Mouse (Mus musculus): ENCODE measurements around the gene Supt4a. TPM values are rescaled to one million over a fixed set of nuclear protein-coding genes. Genes with fewer than 3 reads are reported as not detected.

The Supt4a gene
- polyA plus RNA-seq, 1 experiment from 2014 or later = 166 TPM

DNA sequence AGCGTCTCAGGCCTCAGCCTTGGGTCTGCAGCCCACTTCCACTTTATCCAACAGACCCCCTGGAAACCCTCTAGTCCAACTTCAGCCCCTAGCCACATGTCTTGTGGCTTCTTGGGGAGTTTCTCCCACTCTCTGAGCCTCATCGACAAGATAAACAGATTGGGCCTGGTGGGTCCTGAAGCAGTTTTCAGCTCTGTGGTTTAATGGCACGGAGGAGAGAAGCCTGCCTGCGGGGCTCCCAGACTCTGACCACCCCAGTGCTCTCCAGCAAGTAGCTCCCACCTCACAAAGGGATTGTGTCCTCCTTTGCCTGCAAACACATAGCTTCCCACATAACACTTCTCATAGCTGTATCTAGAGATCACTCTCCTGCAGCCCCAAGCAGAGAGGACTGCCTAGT, 9.9 kb upstream of the Supt4a start:
- no peaks in the 10 kb centered on the region for H3K9me3 ChIP-seq (ENCODE audit: low read length)
- H3K27ac ChIP-seq (ENCODE audit: low read length) = no peak overlapping the region
- DNase-seq (ENCODE audit: low spot score) (no peak), ATAC-seq (no peak)
- no peak overlapping the region for H3K9ac ChIP-seq (replicated peaks; ENCODE audit: low read depth)
- no peak for TF ChIP-seq EP300 (IDR thresholded peaks at IDR 0.05)
- no peak for TF ChIP-seq CTCF (IDR thresholded peaks at IDR 0.05)
- no peaks in the 10 kb centered on the region for H3K4me1 ChIP-seq (ENCODE audit: insufficient read depth, low read depth, low read length)
- no peak overlapping the region for H3K4me3 ChIP-seq (ENCODE audit: low read depth, low read length)
- no peaks in the 10 kb centered on the region for H3K27me3 ChIP-seq (replicated peaks; ENCODE audit: insufficient read depth, low read length)
- no peaks in the 10 kb centered on the region for H3K36me3 ChIP-seq (ENCODE audit: insufficient read depth, low read length)
- 78% methylated on average over 4 of the region's 4 CpGs for WGBS
- H3K4me2 ChIP-seq (replicated peaks; ENCODE audit: low read depth, low read length) = no peak overlapping the region

DNA sequence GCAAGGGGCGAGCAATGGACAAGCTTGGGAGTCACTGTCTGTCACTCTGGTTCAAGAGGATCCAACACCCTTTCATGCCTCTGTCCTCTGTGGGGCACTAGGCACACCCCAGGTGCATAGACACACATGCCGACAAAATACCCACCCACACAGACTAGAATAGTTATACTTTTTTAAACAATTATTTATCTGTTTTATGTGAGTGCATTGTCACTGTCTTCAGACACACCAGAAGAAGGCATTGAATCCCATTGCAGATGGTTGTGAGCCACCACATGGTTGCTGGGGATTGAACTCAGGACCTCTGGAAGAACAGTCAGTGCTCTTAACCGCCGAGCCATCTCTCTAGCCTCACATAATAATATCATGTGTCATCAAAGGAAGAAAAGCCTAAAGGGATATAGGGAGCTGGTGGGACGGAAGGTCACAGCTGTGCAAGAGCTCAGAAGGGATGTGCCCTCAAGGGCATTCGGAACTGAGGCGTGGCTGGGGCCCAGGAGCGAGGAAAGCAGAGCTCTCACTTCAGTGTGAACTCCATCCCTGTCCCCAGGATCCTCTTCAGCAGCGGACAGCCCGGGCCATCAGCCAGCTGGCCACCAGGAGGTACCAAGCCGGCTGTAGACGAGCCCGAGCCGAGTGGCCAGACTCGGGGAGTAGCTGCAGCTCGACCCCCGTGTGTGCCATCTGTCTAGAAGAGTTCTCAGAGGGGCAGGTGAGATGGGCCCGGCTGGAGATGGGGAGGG, 8.3 kb upstream of the Supt4a start:
- Histone ChIP-seq H3K36me3 (ENCODE audit: insufficient read depth, low read length) (no peaks in the 10 kb centered on the region), H3K4me2 (replicated peaks; ENCODE audit: low read depth, low read length) (no peak overlapping the region), H3K27ac (ENCODE audit: low read length) (no peak overlapping the region), H3K9me3 (ENCODE audit: low read length) (no peaks in the 10 kb centered on the region), H3K4me1 (ENCODE audit: insufficient read depth, low read depth, low read length) (no peaks in the 10 kb centered on the region), H3K9ac (replicated peaks; ENCODE audit: low read depth) (no peak overlapping the region), H3K4me3 (ENCODE audit: low read depth, low read length) (no peak overlapping the region), H3K27me3 (replicated peaks; ENCODE audit: insufficient read depth, low read length) (no peaks in the 10 kb centered on the region)
- ATAC-seq (no peak), DNase-seq (ENCODE audit: low spot score) (no peak)
- 56% methylated on average over 18 of the region's 18 CpGs for WGBS
- TF ChIP-seq EP300 (IDR thresholded peaks at IDR 0.05) = no peak
- no peak for TF ChIP-seq CTCF (IDR thresholded peaks at IDR 0.05)

DNA sequence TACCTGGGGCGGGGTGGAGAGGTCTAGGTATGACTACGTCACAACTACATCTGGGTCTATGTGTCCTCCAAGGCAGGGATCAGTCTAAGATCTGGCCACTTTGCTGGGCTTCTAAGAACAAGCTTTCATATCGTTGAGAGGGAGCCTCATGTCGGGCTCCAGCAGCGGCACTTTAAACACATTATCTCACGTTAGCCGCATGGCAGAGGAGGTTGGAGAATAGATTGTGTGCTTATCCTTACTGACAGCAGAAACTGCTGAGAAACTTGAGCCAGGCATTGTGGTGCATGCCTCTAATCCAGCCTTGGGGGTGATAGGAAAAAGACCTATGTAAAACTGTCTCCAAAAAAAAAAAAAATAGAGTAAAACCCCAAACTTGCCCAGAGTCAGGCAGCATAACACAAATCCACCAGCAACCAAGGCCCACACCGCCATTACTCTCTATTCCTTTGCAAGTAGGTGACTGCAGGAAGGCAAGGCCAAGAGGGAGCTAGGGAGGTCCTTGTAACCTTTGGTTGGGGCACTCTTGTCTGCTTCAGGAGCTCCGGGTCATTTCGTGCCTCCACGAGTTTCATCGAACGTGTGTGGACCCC, 7.7 kb upstream of the Supt4a start:
- WGBS = 66% methylated on average over 13 of the region's 13 CpGs
- TF ChIP-seq EP300 (IDR thresholded peaks at IDR 0.05) = no peak
- no peak for TF ChIP-seq CTCF (IDR thresholded peaks at IDR 0.05)
- Histone ChIP-seq H3K9ac (replicated peaks; ENCODE audit: low read depth) (no peak overlapping the region), H3K9me3 (ENCODE audit: low read length) (no peaks in the 10 kb centered on the region), H3K4me2 (replicated peaks; ENCODE audit: low read depth, low read length) (no peak overlapping the region), H3K27me3 (replicated peaks; ENCODE audit: insufficient read depth, low read length) (no peaks in the 10 kb centered on the region), H3K4me1 (ENCODE audit: insufficient read depth, low read depth, low read length) (no peaks in the 10 kb centered on the region), H3K36me3 (ENCODE audit: insufficient read depth, low read length) (no peaks in the 10 kb centered on the region), H3K27ac (ENCODE audit: low read length) (no peak overlapping the region), H3K4me3 (ENCODE audit: low read depth, low read length) (no peak overlapping the region)
- no peak for ATAC-seq
- DNase-seq (ENCODE audit: low spot score) = no peak

DNA sequence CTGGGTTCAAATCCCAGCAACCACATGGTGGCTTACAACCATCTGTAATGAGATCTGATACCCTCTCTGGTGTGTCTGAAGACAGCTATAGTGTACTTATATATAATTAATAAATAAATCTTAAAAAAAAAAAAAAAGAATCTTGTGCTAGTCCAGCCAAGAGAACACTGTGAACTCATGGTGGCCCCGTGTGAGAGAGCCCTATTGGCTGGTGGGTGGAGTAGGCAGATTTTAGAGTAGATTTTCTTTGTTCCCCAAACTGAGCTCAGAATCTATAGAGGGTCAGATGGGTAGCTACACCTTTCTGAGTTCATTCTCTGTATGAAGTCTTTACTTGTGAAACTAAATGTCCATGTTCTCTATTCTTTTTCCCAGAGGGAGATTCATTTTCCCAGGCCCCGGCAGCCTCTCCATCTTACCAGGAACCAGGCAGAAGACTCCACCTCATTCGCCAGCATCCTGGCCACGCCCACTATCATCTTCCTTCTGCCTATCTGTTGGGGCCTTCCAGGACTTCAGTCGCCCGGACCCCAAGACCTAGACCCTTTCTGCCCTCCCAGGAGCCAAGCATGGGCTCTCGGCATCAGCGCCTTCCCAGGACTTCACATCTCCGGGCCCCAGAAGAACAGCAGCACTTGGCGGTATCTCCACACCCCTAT, 6.6 kb upstream of the Supt4a start:
- no peaks in the 10 kb centered on the region for H3K9me3 ChIP-seq (ENCODE audit: low read length)
- no peak overlapping the region for H3K4me3 ChIP-seq (ENCODE audit: low read depth, low read length)
- whole genome bisulfite sequencing = 71% methylated on average over 10 of the region's 10 CpGs
- no peaks in the 10 kb centered on the region for H3K27me3 ChIP-seq (replicated peaks; ENCODE audit: insufficient read depth, low read length)
- TF ChIP-seq CTCF (IDR thresholded peaks at IDR 0.05) = no peak
- no peak for TF ChIP-seq EP300 (IDR thresholded peaks at IDR 0.05)
- H3K4me2 ChIP-seq (replicated peaks; ENCODE audit: low read depth, low read length) = no peak overlapping the region
- ATAC-seq = no peak
- no peak for DNase-seq (ENCODE audit: low spot score)
- no peaks in the 10 kb centered on the region for H3K36me3 ChIP-seq (ENCODE audit: insufficient read depth, low read length)
- H3K4me1 ChIP-seq (ENCODE audit: insufficient read depth, low read depth, low read length) = no peaks in the 10 kb centered on the region
- H3K27ac ChIP-seq (ENCODE audit: low read length) = no peak overlapping the region
- H3K9ac ChIP-seq (replicated peaks; ENCODE audit: low read depth) = no peak overlapping the region

DNA sequence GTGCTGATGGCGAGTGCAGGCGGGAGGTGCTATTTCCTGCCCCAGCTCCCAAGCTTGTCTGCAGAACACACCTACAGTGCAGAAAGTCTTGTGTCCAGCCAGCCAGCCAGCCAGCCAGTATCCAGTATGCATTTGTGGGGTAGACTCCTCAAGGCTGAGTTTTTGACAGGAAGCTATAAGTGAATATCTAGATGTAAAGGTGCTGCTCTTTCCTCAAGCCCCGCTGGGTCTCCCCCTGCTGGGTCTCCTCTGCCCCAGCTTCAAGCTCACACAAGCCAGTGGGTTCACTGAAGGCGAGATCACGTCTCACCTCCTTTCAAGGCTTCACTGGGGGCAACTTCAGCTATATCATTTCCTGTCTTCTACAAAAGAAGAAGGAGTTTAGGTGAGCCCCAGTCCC, 3.0 kb upstream of the Supt4a start:
- H3K9ac ChIP-seq (replicated peaks; ENCODE audit: low read depth) = no peak overlapping the region
- H3K9me3 ChIP-seq (ENCODE audit: low read length) = no peaks in the 10 kb centered on the region
- DNase-seq (ENCODE audit: low spot score) (no peak), ATAC-seq (no peak)
- 0 out of 2 replicates have a peak, but pooled peaks cover 1% of the 10 kb centered on the region for H3K36me3 ChIP-seq (ENCODE audit: insufficient read depth, low read length)
- TF ChIP-seq EP300 (IDR thresholded peaks at IDR 0.05) = no peak
- no peaks in the 10 kb centered on the region for H3K4me1 ChIP-seq (ENCODE audit: insufficient read depth, low read depth, low read length)
- no peaks in the 10 kb centered on the region for H3K27me3 ChIP-seq (replicated peaks; ENCODE audit: insufficient read depth, low read length)
- WGBS = 61% methylated on average over 5 of the region's 5 CpGs
- H3K27ac ChIP-seq (ENCODE audit: low read length) = no peak overlapping the region
- H3K4me3 ChIP-seq (ENCODE audit: low read depth, low read length) = no peak overlapping the region
- H3K4me2 ChIP-seq (replicated peaks; ENCODE audit: low read depth, low read length) = no peak overlapping the region

DNA sequence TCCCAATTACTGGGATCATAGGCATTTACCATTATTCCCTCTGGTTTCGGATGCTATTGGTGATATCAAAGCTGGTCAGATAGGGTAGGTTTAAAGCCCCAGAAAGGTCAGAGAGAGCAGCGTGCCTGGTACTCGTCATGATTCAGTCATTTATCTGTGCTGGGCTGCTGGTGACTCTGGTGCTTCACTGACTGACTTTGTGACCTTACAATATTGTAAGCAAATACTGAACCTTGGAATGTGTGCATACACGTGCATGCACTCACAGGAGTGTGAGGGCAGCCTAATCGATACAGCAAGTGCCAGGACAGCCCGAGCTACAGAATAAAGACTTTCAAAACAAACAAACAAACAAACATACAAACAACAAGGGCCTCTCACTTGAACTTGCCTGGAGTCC, 1.7 kb upstream of the Supt4a start:
- Histone ChIP-seq H3K27ac (ENCODE audit: low read length) (no peak overlapping the region), H3K36me3 (ENCODE audit: insufficient read depth, low read length) (peaks cover 15% of the 10 kb centered on the region; the same call in 1 of the 2 replicates), H3K4me3 (ENCODE audit: low read depth, low read length) (no peak overlapping the region), H3K4me2 (replicated peaks; ENCODE audit: low read depth, low read length) (no peak overlapping the region), H3K9me3 (ENCODE audit: low read length) (no peaks in the 10 kb centered on the region), H3K27me3 (replicated peaks; ENCODE audit: insufficient read depth, low read length) (no peaks in the 10 kb centered on the region), H3K9ac (replicated peaks; ENCODE audit: low read depth) (no peak overlapping the region), H3K4me1 (ENCODE audit: insufficient read depth, low read depth, low read length) (no peaks in the 10 kb centered on the region)
- no peak for DNase-seq (ENCODE audit: low spot score)
- ATAC-seq = no peak
- 54% methylated on average over 6 of the region's 6 CpGs for WGBS
- TF ChIP-seq EP300 (IDR thresholded peaks at IDR 0.05) (no peak), CTCF (IDR thresholded peaks at IDR 0.05) (no peak)
